Mouse (Mus musculus) left cerebral cortex, postnatal 36 days (tissue): Measurements from ENCODE around the gene Usf3. TPM values are rescaled to one million over a fixed set of nuclear protein-coding genes. Genes with fewer than 3 reads are reported as not detected.

Experiments used
- DNase-seq, 2 experiments: peaks; one replicate each; pipeline ENCODE4 v3.0.0; 2021 to 2022; ENCODE audit warnings: low spot score in 2 of 2, mixed read lengths in 1 of 2
- intact Hi-C: fragments of 180-260 bp; cut with DNase I; formaldehyde crosslinking; loops from one replicate; pipeline ENCODE4 v1.15.1; 2025
- total RNA-seq, 2 experiments: library from RNA; stranded (reverse); gene quantifications; 2 replicates each; pipeline ENCODE4 v1.2.3; 2021

Gene Usf3
- total RNA-seq, 2 experiments from 2014 or later = 33.6 to 40.4 TPM

- intact Hi-C loops = no loop called here
- no peak for DNase-seq
These were observed 98.5 kb downstream of the Usf3 start for GRCm38 (mm10) chr16:44271371-44272038.

Other genes with a start within 250 kb of the Usf3 start
- 10 to 100 TPM; 17.9 to 29.7 TPM for gene Qtrt2, start 246.4 kb upstream of the Usf3 start, total RNA-seq
- 10 to 100 TPM; 24.8 to 27.0 TPM for gene Zdhhc23, start 193.5 kb upstream of the Usf3 start, total RNA-seq
- 1 to 10 TPM; 1.3 TPM for gene Gramd1c, start 109.9 kb upstream of the Usf3 start, total RNA-seq
- gene Atp6v1a, start 33.5 kb upstream of the Usf3 start, total RNA-seq = 100 to 1,000 TPM; 437 to 470 TPM
- gene Naa50, start 33.4 kb upstream of the Usf3 start, total RNA-seq = 10 to 100 TPM; 53.6 to 62.7 TPM
- gene Sidt1, start 159.9 kb downstream of the Usf3 start, total RNA-seq = 10 to 100 TPM; 49.8 to 53.8 TPM
- 10 to 100 TPM; 15.7 to 21.0 TPM for gene Spice1, start 173.9 kb downstream of the Usf3 start, total RNA-seq
- gene Cfap44, start 221.6 kb downstream of the Usf3 start, total RNA-seq = 1 to 10 TPM; 2.9 to 4.3 TPM